Comparison of ENCODE assay signal across 12 mouse cellular contexts in the genomic region with DNA sequence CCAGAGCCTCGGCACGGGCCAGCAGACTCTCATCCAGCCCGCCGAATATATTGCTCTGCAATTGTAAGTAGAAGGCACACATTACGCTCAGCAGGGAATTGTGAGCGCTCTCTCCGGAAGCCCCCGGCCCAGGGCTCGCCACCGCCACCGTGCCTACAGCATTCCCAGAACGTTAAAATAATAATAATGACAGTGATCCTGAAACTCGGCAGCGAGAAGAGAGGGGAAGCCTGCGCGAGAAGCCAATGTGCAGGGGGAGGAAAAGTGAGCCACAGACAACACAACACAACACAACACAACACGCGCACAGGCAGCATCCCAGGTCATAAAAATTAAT. TPM values are rescaled to one million over a fixed set of nuclear protein-coding genes. Genes with fewer than 3 reads are reported as not detected.
A peak's percentile ranks its signal among the peaks of the same experiment; 100 is the strongest.
DNase-seq lines count a peak whose midpoint lies in the region; ATAC-seq and TF ChIP-seq lines count a peak whose summit lies in the region.
"Had no signal": no experiment of that assay in that cellular context is flagged by ENCODE, and none has a peak within 500 bp of the region (broad histone marks: within the 10 kb centered on the region; RNA-seq: fewer than 3 reads in every experiment).

No protein-coding gene starts in this region.

- intact Hi-C loops in left cerebral cortex, postnatal 25 days (cut with DNase I), result no loop called here

- no peak overlapping the region for H3K4me3 ChIP-seq in kidney, postnatal 0 days (replicated peaks; ENCODE audit: low read depth, low read length)
- peak overlapping the region; percentile 42 for H3K4me3 ChIP-seq in forebrain, embryonic 12.5 days (replicated peaks)
- H3K4me3 ChIP-seq in limb, embryonic 10.5 days, result peak overlapping the region; percentile 48
- peak overlapping the region; percentile 40 for H3K4me3 ChIP-seq in neural tube, embryonic 14.5 days (ENCODE audit: low read depth, low read length)

- no peaks in the 10 kb centered on the region for H3K36me3 ChIP-seq in kidney, postnatal 0 days (ENCODE audit: insufficient read depth, low read length)
- H3K36me3 ChIP-seq in forebrain, embryonic 12.5 days (replicated peaks), result no peaks in the 10 kb centered on the region
- no peaks in the 10 kb centered on the region for H3K36me3 ChIP-seq in limb, embryonic 10.5 days
- H3K36me3 ChIP-seq in neural tube, embryonic 14.5 days (ENCODE audit: control insufficient read depth, insufficient read depth, low read length), result no peaks in the 10 kb centered on the region

- H3K27me3 ChIP-seq in kidney, postnatal 0 days (ENCODE audit: insufficient read depth, low read length), result peaks cover 70% of the 10 kb centered on the region
- peaks cover 79% of the 10 kb centered on the region for H3K27me3 ChIP-seq in forebrain, embryonic 12.5 days
- H3K27me3 ChIP-seq in limb, embryonic 10.5 days (ENCODE audit: low read depth, poor library complexity, severe bottlenecking), result peaks cover 100% of the 10 kb centered on the region
- H3K27me3 ChIP-seq in neural tube, embryonic 14.5 days (ENCODE audit: control insufficient read depth, insufficient read depth, low read length), result peaks cover 45% of the 10 kb centered on the region

- WGBS in kidney, postnatal 0 days, result under 1% methylated on average over 18 of the region's 18 CpGs
- WGBS in forebrain, embryonic 12.5 days, result 1% methylated on average over 18 of the region's 18 CpGs
- 1% methylated on average over 18 of the region's 18 CpGs for WGBS in limb, embryonic 10.5 days
- under 1% methylated on average over 18 of the region's 18 CpGs for WGBS in neural tube, embryonic 14.5 days

- H3K4me2 ChIP-seq in kidney, postnatal 0 days (ENCODE audit: low read length), result peak overlapping the region; percentile 59; the same call in 1 of the 2 replicates
- peak overlapping the region; percentile 78 for H3K4me2 ChIP-seq in forebrain, embryonic 12.5 days
- peak overlapping the region; percentile 78 for H3K4me2 ChIP-seq in neural tube, embryonic 14.5 days (ENCODE audit: low read depth, low read length)

- no peak for DNase-seq in kidney, postnatal 0 days (ENCODE audit: low spot score)
- DNase-seq in kidney, adult 11 months, result no peak
- DNase-seq in limb, embryonic 10.5 days (ENCODE audit: low spot score), result no peak
- no peak for DNase-seq in adrenal gland, postnatal 25 days
- DNase-seq in layer of hippocampus, adult 9-10 months (ENCODE audit: low spot score), result no peak
- DNase-seq in left cerebral cortex, postnatal 25 days (ENCODE audit: low spot score in 2 of 2), result no peak
- DNase-seq: cerebellum, adult 9-10 months; kidney, adult 2 months; lung, adult 18-20 months; thymus, adult 18-20 months had no signal

- no peak overlapping the region for H3K27ac ChIP-seq in kidney, postnatal 0 days
- H3K27ac ChIP-seq in forebrain, embryonic 12.5 days, result no peak overlapping the region
- H3K27ac ChIP-seq in limb, embryonic 10.5 days, result no peak overlapping the region
- peak overlapping the region; percentile 2; the same call in 1 of the 2 replicates for H3K27ac ChIP-seq in neural tube, embryonic 14.5 days (ENCODE audit: low read depth, low read length)

- ATAC-seq in kidney, postnatal 0 days (replicated peaks; ENCODE audit: low FRiP score, low read depth), result no peak
- no peak for ATAC-seq in forebrain, embryonic 12.5 days (ENCODE audit: low FRiP score)
- ATAC-seq in neural tube, embryonic 14.5 days (ENCODE audit: low read depth), result no peak

- H3K9me3 ChIP-seq in kidney, postnatal 0 days (replicated peaks; ENCODE audit: low read length), result no peaks in the 10 kb centered on the region
- H3K9me3 ChIP-seq in forebrain, embryonic 12.5 days, result no peaks in the 10 kb centered on the region
- H3K9me3 ChIP-seq in limb, embryonic 10.5 days (replicated peaks), result no peaks in the 10 kb centered on the region
- no peaks in the 10 kb centered on the region for H3K9me3 ChIP-seq in neural tube, embryonic 14.5 days (ENCODE audit: control insufficient read depth, low read length)

- no peak overlapping the region for H3K9ac ChIP-seq in kidney, postnatal 0 days (ENCODE audit: low read depth, low read length)
- no peak overlapping the region for H3K9ac ChIP-seq in forebrain, embryonic 12.5 days
- peak overlapping the region; percentile 16; the same call in 1 of the 2 replicates for H3K9ac ChIP-seq in neural tube, embryonic 14.5 days (replicated peaks; ENCODE audit: low read depth, low read length)

- H3K4me1 ChIP-seq in kidney, postnatal 0 days (replicated peaks; ENCODE audit: insufficient read depth, low read length), result no peaks in the 10 kb centered on the region
- H3K4me1 ChIP-seq in forebrain, embryonic 12.5 days, result peaks cover 34% of the 10 kb centered on the region
- H3K4me1 ChIP-seq in limb, embryonic 10.5 days, result peaks cover 29% of the 10 kb centered on the region
- H3K4me1 ChIP-seq in neural tube, embryonic 14.5 days (ENCODE audit: control insufficient read depth, insufficient read depth, low read length), result 0 out of 2 replicates have a peak, but pooled peaks cover 12% of the 10 kb centered on the region

- no peak for TF ChIP-seq CTCF in kidney, postnatal 0 days (IDR thresholded peaks at IDR 0.05; ENCODE audit: low read depth)

RNA-seq across cellular contexts. Expression of gene Pou4f2, which starts 0.9 kb away (rescaled TPM):
- not detected in 2 replicates for polyA plus RNA-seq in kidney, postnatal 0 days (2015; fragmentation: Nextera tagmentation; extraction: Ambion mirVana)
- polyA plus RNA-seq in forebrain, embryonic 12.5 days (2016; fragmentation: Nextera tagmentation; extraction: Ambion mirVana), result not detected in 2 replicates
- not detected in 2 replicates for polyA plus RNA-seq in limb, embryonic 10.5 days (2016; fragmentation: Nextera tagmentation; extraction: Ambion mirVana)
- polyA plus RNA-seq in neural tube, embryonic 14.5 days (2014; fragmentation: Nextera tagmentation; extraction: Ambion mirVana), result 3.6 and 5.4 TPM in 2 replicates
- not detected in 2 replicates for total RNA-seq in adrenal gland, postnatal 25 days (2021)
- not detected for total RNA-seq in left cerebral cortex, postnatal 25 days (2021)
- polyA plus RNA-seq: kidney, adult 2 months had no signal
